Mouse (Mus musculus) left cerebral cortex, postnatal 36 days (tissue): ENCODE results near the gene Fasn. TPM values are rescaled to one million over a fixed set of nuclear protein-coding genes. Genes with fewer than 3 reads are reported as not detected.

Experiments
- DNase-seq, 2 experiments: peaks; one replicate each; pipeline ENCODE4 v3.0.0; 2021 to 2022; ENCODE audit warnings: low spot score in 2 of 2, mixed read lengths in 1 of 2
- intact Hi-C: fragments of 180-260 bp; cut with DNase I; formaldehyde crosslinking; loops from one replicate; pipeline ENCODE4 v1.15.1; 2025
- total RNA-seq, 2 experiments: library from RNA; stranded (reverse); gene quantifications; 2 replicates each; pipeline ENCODE4 v1.2.3; 2021

Fasn gene
- total RNA-seq, 2 experiments from 2014 or later: 182 to 190 TPM

GRCm38 (mm10) chr11:120829757-120830532 lies 5.6 kb upstream of the Fasn start:
- DNase-seq: no peak
- intact Hi-C loops: no loop called here

- intact Hi-C loops: no loop called here
- DNase-seq: no peak
These were observed 4.1 kb upstream of the Fasn start for GRCm38 (mm10) chr11:120828416-120828815.

- intact Hi-C loops: no loop called here
- DNase-seq: no peak
These were observed 1.9 kb upstream of the Fasn start for GRCm38 (mm10) chr11:120826016-120826953.

- DNase-seq: no peak
These were observed 1.0 kb upstream of the Fasn start for GRCm38 (mm10) chr11:120825289-120825863.

GRCm38 (mm10) chr11:120824787-120825288 lies 491 bp upstream of the Fasn start:
- intact Hi-C loops: loop anchor here (2.0 kb wide), 1 partner anchor 40 kb away; the partner anchor contains the start of genes Gps1 and Rfng
- DNase-seq: no peak

More at GRCm38 (mm10) chr11:120825289-120825863, 1.0 kb upstream of the Fasn start:
- intact Hi-C loops: loop anchor here (2.0 kb wide), 1 partner anchor 41 kb away; the partner anchor contains the start of genes Gps1 and Rfng

- no peak for DNase-seq
- intact Hi-C loops: no loop called here
These were observed 798 bp downstream of the Fasn start for GRCm38 (mm10) chr11:120823551-120823947.

GRCm38 (mm10) chr11:120822831-120823550 lies 1.4 kb downstream of the Fasn start:
- no peak for DNase-seq
- intact Hi-C loops: no loop called here

- DNase-seq: no peak
- intact Hi-C loops: no loop called here
These were observed 2.0 kb downstream of the Fasn start for GRCm38 (mm10) chr11:120822321-120822720.

GRCm38 (mm10) chr11:120821076-120821922 lies 3.0 kb downstream of the Fasn start:
- intact Hi-C loops: no loop called here

GRCm38 (mm10) chr11:120820546-120820945 lies 3.8 kb downstream of the Fasn start:
- no peak for DNase-seq
- intact Hi-C loops: no loop called here

More at GRCm38 (mm10) chr11:120821076-120821922, 3.0 kb downstream of the Fasn start:
- DNase-seq: no peak

GRCm38 (mm10) chr11:120819556-120819955 lies 4.8 kb downstream of the Fasn start:
- no peak for DNase-seq
- intact Hi-C loops: no loop called here

- no peak for DNase-seq
These were observed 6.1 kb downstream of the Fasn start for GRCm38 (mm10) chr11:120818251-120818650.

GRCm38 (mm10) chr11:120817358-120817757 lies 7.0 kb downstream of the Fasn start:
- DNase-seq: no peak
- intact Hi-C loops: no loop called here

More at GRCm38 (mm10) chr11:120818251-120818650, 6.1 kb downstream of the Fasn start:
- intact Hi-C loops: no loop called here

GRCm38 (mm10) chr11:120812068-120812467 lies 12.3 kb downstream of the Fasn start:
- intact Hi-C loops: no loop called here
- no peak for DNase-seq

- intact Hi-C loops: no loop called here
These were observed 16.3 kb downstream of the Fasn start for GRCm38 (mm10) chr11:120808010-120808409.

GRCm38 (mm10) chr11:120805375-120806298 lies 18.7 kb downstream of the Fasn start:
- DNase-seq: no peak
- intact Hi-C loops: no loop called here

More at GRCm38 (mm10) chr11:120808010-120808409, 16.3 kb downstream of the Fasn start:
- no peak for DNase-seq

- intact Hi-C loops: no loop called here
These were observed 19.6 kb downstream of the Fasn start for GRCm38 (mm10) chr11:120804769-120805168.

More at GRCm38 (mm10) chr11:120804769-120805168, 19.6 kb downstream of the Fasn start:
- DNase-seq: no peak
